Mouse (Mus musculus) myocyte (in vitro differentiated cells): ENCODE measurements at regions not wholly inside any gene's neighbourhood (a gene's known extent, or its start where the extent isn't known, plus 50 kb on each side); places are given as distances from the start of the nearest gene placed in this dataset.

Experiments used
- H3K27me3 ChIP-seq: one replicate; pipeline ENCODE4 v1.6.1; 2011; ENCODE audit not compliant: control insufficient read depth, insufficient read depth, insufficient read length
- H3K36me3 ChIP-seq: one replicate; pipeline ENCODE4 v1.6.1; 2011; ENCODE audit not compliant: control insufficient read depth, insufficient read depth
- H3K4me2 ChIP-seq: one replicate; pipeline ENCODE4 v1.6.1; 2011; ENCODE audit warnings: low read depth, control low read depth
- H3K4me3 ChIP-seq: one replicate; pipeline ENCODE4 v1.5.1; 2011; ENCODE audit warnings: mild to moderate bottlenecking, control low read depth, moderate library complexity
- H3K79me2 ChIP-seq: one replicate; pipeline ENCODE4 v1.6.1; 2011; ENCODE audit not compliant: control insufficient read depth, insufficient read depth
- H3ac ChIP-seq: one replicate; pipeline ENCODE4 v1.6.1; 2011; ENCODE audit not compliant: control insufficient read depth, insufficient read length
- CEBPB ChIP-seq: IDR thresholded peaks from 2 replicates; pipeline ENCODE4 v1.6.1; 2011; ENCODE audit warnings: mild to moderate bottlenecking, moderate library complexity; ENCODE audit not compliant: poor library complexity, insufficient read depth, severe bottlenecking
- E2F4 ChIP-seq: IDR thresholded peaks from one replicate; pipeline ENCODE4 v1.6.1; 2011; ENCODE audit warnings: mild to moderate bottlenecking, control low read depth, moderate library complexity; ENCODE audit not compliant: insufficient read depth
- MAX ChIP-seq: IDR thresholded peaks from one replicate; pipeline ENCODE4 v1.6.1; 2011; ENCODE audit warnings: low read depth, mild to moderate bottlenecking, control low read depth
- MYOD1 ChIP-seq, 3 experiments: IDR thresholded peaks; one replicate each; pipeline ENCODE4 v1.6.1; 2011; ENCODE audit warnings: control low read depth in 2 of 3, low read depth in 2 of 3, mild to moderate bottlenecking in 2 of 3, moderate library complexity in 1 of 3; ENCODE audit not compliant: insufficient read length in 2 of 3, control insufficient read depth in 1 of 3
- MYOG ChIP-seq, 3 experiments: IDR thresholded peaks; one replicate each; pipeline ENCODE4 v1.6.1; 2011; ENCODE audit warnings: control low read depth in 2 of 3, low read depth in 2 of 3, mild to moderate bottlenecking in 2 of 3; ENCODE audit not compliant: insufficient read length in 2 of 3, control insufficient read depth in 1 of 3, insufficient read depth in 1 of 3
- POLR2A ChIP-seq: IDR thresholded peaks from one replicate; pipeline ENCODE4 v1.6.1; 2011; ENCODE audit warnings: low read depth, mild to moderate bottlenecking, control low read depth, moderate library complexity; ENCODE audit not compliant: insufficient read length
- POLR2AphosphoS2 ChIP-seq: IDR thresholded peaks from one replicate; pipeline ENCODE4 v1.6.1; 2011; ENCODE audit warnings: low read depth, control low read depth; ENCODE audit not compliant: insufficient read length
- REST ChIP-seq: IDR thresholded peaks from one replicate; pipeline ENCODE4 v1.6.1; 2011; ENCODE audit warnings: mild to moderate bottlenecking, control low read depth, moderate library complexity; ENCODE audit not compliant: insufficient read depth, insufficient read length
- SRF ChIP-seq: IDR thresholded peaks from one replicate; pipeline ENCODE4 v1.6.1; 2011; ENCODE audit warnings: low read depth; ENCODE audit not compliant: control insufficient read depth, insufficient read length
- TCF12 ChIP-seq: IDR thresholded peaks from one replicate; pipeline ENCODE4 v1.6.1; 2011; ENCODE audit warnings: mild to moderate bottlenecking, control low read depth; ENCODE audit not compliant: poor library complexity, insufficient read depth, severe bottlenecking
- TCF3 ChIP-seq: IDR thresholded peaks from one replicate; pipeline ENCODE4 v1.6.1; 2011; ENCODE audit warnings: low read depth, control low read depth; ENCODE audit not compliant: insufficient read length
- USF1 ChIP-seq: IDR thresholded peaks from one replicate; pipeline ENCODE4 v1.6.1; 2011; ENCODE audit warnings: low read depth, mild to moderate bottlenecking, control low read depth, moderate library complexity

DNA sequence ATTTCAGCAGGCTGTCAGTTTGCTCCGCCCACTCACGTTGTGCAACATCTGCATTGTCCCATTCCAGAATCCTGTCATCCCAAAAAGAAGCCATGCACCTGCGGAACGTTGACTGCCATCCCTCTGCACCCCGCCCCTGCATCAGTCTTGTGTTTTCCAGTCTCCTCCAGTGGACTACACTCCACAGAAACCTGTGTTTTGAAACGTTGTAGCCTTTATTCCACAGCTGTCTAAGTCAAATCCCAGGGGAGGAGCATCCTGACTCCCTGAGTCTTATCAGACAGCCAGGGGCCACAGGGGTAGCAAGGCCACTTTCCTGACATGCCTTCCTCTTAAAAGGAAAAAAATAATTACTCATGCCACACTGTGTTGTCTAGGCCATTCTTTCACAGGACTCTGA, 251.5 kb upstream of the Dio3 start:
- no peak overlapping the region for H3ac ChIP-seq
- H3K4me2 ChIP-seq, result no peak overlapping the region
- TF ChIP-seq POLR2A (no peak), MYOG (IDR thresholded peaks at IDR 0.05; ENCODE audit: control insufficient read depth in 1 of 3, insufficient read depth in 1 of 3, insufficient read length in 2 of 3, low read depth in 2 of 3) (no peak), CEBPB (no peak), REST (no peak), MYOD1 (IDR thresholded peaks at IDR 0.05; ENCODE audit: control insufficient read depth in 1 of 3, insufficient read length in 2 of 3, low read depth in 2 of 3) (no peak), TCF12 (no peak), SRF (no peak), MAX (no peak), USF1 (no peak), TCF3 (no peak), E2F4 (no peak), POLR2AphosphoS2 (no peak)
- H3K4me3 ChIP-seq, result no peak overlapping the region
- H3K27me3 ChIP-seq, result no peaks in the 10 kb centered on the region
- no peaks in the 10 kb centered on the region for H3K79me2 ChIP-seq
- no peaks in the 10 kb centered on the region for H3K36me3 ChIP-seq

DNA sequence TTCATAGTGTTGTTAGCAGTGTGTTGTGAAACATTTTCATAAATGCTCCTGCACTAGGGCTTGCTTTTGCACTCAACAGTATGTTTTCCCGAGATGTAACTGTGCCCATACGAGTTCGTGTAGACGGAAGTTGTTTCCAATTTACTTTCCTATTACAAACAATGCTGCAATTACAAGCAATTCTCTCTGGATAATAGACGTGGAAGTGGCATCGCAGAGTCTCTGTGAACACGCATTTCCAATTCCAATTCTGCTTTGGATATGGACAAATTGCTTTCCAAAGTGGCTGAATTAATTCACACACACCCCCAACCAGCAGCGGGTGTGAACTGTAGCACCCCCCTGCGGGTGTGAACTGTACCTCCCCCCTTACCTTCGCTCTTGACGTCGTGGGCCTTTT, 250.9 kb upstream of the Dio3 start:
- Histone ChIP-seq H3K27me3 (no peaks in the 10 kb centered on the region), H3K79me2 (no peaks in the 10 kb centered on the region), H3ac (no peak overlapping the region), H3K36me3 (no peaks in the 10 kb centered on the region), H3K4me3 (no peak overlapping the region), H3K4me2 (no peak overlapping the region)
- TF ChIP-seq TCF3, result no peak
- TF ChIP-seq MYOD1 (IDR thresholded peaks at IDR 0.05; ENCODE audit: control insufficient read depth in 1 of 3, insufficient read length in 2 of 3, low read depth in 2 of 3), result no peak
- TF ChIP-seq SRF, result no peak
- no peak for TF ChIP-seq USF1
- TF ChIP-seq CEBPB, result no peak
- no peak for TF ChIP-seq MYOG (IDR thresholded peaks at IDR 0.05; ENCODE audit: control insufficient read depth in 1 of 3, insufficient read depth in 1 of 3, insufficient read length in 2 of 3, low read depth in 2 of 3)
- TF ChIP-seq E2F4, result no peak
- no peak for TF ChIP-seq MAX
- no peak for TF ChIP-seq TCF12
- no peak for TF ChIP-seq POLR2A
- no peak for TF ChIP-seq REST
- TF ChIP-seq POLR2AphosphoS2, result no peak

DNA sequence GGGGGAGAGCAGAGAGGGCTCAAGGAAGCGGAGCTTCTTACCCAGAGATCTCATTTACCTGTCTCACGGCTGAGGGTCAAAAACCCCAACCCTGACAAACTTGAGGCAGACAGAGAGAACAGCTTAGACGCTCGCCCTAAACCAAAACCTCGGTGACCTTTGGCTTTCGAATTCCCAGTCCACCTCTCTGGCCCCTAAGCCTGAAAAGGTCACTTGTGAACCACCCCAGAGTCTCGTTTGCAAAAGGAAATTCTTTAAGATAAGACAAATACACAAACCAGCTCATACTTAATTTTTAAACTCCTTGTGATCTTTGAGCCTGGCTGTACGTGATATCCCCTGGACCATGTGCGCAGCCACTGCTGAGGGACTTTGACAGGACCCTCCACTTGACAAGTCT, 250.2 kb upstream of the Dio3 start:
- Histone ChIP-seq H3K36me3 (no peaks in the 10 kb centered on the region), H3K4me3 (no peak overlapping the region), H3K4me2 (no peak overlapping the region), H3K27me3 (no peaks in the 10 kb centered on the region), H3ac (no peak overlapping the region), H3K79me2 (no peaks in the 10 kb centered on the region)
- TF ChIP-seq USF1 (no peak), POLR2A (no peak), MYOD1 (IDR thresholded peaks at IDR 0.05; ENCODE audit: control insufficient read depth in 1 of 3, insufficient read length in 2 of 3, low read depth in 2 of 3) (no peak), TCF3 (no peak), TCF12 (no peak), MAX (no peak), CEBPB (no peak), E2F4 (no peak), POLR2AphosphoS2 (no peak), MYOG (IDR thresholded peaks at IDR 0.05; ENCODE audit: control insufficient read depth in 1 of 3, insufficient read depth in 1 of 3, insufficient read length in 2 of 3, low read depth in 2 of 3) (no peak), REST (no peak), SRF (no peak)

DNA sequence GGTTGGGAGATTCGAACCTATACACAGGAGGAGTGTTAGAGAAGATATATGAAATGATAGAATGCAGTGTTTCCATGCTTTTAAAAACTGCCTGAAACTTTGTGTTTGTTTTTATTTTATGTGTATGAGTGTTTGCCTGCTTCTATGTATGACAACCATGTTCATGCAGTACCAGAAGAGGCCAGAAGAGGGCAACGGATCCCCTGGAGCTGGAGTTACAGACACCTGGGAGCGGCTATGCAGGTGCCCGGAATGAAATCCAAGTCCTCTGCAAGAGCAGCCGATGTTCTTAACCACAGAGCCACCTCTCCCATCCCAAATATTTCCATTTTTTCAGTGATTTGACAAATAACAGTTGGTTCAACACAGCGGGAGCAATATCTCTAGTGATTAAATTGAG, 247.5 kb upstream of the Dio3 start:
- Histone ChIP-seq H3K79me2 (no peaks in the 10 kb centered on the region), H3K36me3 (no peaks in the 10 kb centered on the region), H3ac (no peak overlapping the region), H3K27me3 (no peaks in the 10 kb centered on the region), H3K4me3 (no peak overlapping the region), H3K4me2 (no peak overlapping the region)
- TF ChIP-seq CEBPB (no peak), POLR2A (no peak), TCF3 (no peak), MYOD1 (IDR thresholded peaks at IDR 0.05; ENCODE audit: control insufficient read depth in 1 of 3, insufficient read length in 2 of 3, low read depth in 2 of 3) (no peak), MAX (no peak), USF1 (no peak), TCF12 (no peak), POLR2AphosphoS2 (no peak), REST (no peak), E2F4 (no peak), SRF (no peak), MYOG (IDR thresholded peaks at IDR 0.05; ENCODE audit: control insufficient read depth in 1 of 3, insufficient read depth in 1 of 3, insufficient read length in 2 of 3, low read depth in 2 of 3) (no peak)

DNA sequence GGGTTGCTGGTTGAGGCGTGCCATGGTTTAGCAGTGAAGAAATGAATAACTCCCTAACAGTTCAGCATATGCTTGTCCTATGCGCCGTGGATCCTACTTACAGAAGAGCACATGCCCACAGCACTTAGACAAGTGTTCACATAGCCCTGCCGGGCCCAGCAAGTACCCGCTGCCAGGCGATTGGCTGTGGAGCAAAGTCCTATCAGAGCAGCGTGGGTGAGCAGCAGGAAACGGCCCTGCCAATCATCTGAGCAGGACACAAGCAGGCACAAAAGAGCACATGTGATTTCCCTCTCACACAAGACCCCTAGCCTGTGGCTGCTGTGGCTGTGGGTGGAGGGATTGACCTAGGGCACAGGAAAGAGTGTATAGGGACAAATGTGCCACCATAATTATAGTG, 243.7 kb upstream of the Dio3 start:
- no peaks in the 10 kb centered on the region for H3K36me3 ChIP-seq
- H3K4me2 ChIP-seq, result no peak overlapping the region
- H3K79me2 ChIP-seq, result no peaks in the 10 kb centered on the region
- no peak overlapping the region for H3K4me3 ChIP-seq
- no peak overlapping the region for H3ac ChIP-seq
- H3K27me3 ChIP-seq, result no peaks in the 10 kb centered on the region
- TF ChIP-seq TCF3 (no peak), TCF12 (no peak), MAX (no peak), E2F4 (no peak), POLR2AphosphoS2 (no peak), USF1 (no peak), POLR2A (no peak), CEBPB (no peak), MYOG (IDR thresholded peaks at IDR 0.05; ENCODE audit: control insufficient read depth in 1 of 3, insufficient read depth in 1 of 3, insufficient read length in 2 of 3, low read depth in 2 of 3) (no peak), SRF (no peak), REST (no peak)
